Mouse (Mus musculus): Measurements from ENCODE around the gene Dock6.

Dock6 gene

DNA sequence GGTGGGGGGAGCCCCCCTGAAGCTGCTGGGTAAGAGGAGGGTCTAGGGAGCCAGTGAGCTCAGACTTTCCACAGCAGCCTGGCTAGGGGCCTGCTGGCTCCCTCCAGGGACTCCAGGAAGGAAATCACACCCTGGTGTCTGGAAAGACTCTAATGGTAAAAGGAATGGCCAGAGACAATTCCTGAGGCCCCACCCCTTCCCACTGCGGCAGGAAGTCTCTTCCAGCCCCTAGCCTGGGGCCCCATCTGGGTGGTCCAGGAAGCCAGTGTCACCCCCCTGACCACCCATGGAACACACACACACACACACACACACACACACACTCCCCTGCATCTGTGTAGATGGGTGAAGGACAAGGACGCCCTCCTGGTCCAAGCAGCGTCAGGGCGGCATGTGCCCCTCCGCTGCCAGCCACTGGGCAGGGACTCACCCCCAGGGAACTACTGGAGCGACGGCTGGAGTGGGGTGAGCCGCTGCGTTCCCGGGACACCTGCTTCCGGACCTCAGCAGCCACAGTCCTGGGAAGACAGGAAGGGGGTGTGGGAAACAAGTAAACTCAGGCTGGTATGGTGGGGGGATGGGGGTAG lies 5.6 kb downstream of the Dock6 start:
- DNase-seq (ENCODE audit: inconsistent ontology term): no peak

DNA sequence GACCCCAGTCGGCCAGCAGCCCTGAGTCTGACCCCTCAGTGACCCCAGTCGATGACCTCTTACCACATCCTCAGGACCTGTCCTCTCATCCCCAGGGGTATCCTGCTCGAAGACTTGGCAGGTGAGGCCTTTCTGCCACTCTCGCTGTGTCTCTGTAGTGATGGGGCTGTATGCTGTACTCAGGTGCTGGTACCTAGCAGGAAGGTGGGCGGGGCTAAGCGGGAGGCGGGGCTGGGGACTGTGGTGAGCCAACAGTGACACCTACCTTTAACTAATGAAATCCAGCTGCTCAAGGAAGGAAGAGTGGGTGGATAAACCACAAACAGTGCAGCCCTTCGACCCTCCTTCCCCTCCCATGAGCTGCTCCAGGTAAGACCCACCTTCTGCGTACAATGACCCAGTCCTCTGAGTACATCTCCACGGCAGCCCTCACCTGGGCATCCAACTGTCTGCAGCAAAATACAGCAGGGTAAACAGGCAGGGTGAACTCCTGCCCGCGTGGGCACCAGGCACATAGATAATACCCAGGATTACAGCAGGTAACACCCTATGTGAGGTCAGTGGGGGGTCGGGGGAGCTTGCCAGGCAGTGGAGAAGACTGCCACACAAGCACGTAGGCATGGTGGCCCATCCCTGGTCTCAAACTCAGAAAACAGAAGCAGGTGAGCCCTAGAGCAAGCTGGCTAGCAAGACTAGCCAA lies 6.9 kb downstream of the Dock6 start:
- DNase-seq (ENCODE audit: inconsistent ontology term): no peak

DNA sequence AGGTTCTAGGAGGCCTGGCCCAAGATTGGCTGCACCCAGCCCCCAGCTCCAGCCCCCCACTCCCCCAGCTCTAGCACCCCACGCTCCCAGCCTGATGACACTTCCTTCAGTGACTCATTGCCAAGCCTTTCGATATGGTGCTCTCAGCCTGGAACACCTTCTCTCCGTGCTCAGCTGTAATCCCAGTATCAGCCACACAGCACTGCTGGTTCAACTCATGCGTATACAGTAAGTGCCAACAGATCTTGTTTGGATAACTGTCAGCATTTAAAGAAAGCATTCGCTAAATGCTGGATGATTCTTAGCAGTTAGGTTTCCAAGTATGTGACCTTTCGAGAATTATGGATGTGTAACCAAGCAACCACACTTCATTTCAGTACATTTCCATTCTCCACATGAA lies 9.3 kb downstream of the Dock6 start:
- no peak for DNase-seq (ENCODE audit: inconsistent ontology term)

DNA sequence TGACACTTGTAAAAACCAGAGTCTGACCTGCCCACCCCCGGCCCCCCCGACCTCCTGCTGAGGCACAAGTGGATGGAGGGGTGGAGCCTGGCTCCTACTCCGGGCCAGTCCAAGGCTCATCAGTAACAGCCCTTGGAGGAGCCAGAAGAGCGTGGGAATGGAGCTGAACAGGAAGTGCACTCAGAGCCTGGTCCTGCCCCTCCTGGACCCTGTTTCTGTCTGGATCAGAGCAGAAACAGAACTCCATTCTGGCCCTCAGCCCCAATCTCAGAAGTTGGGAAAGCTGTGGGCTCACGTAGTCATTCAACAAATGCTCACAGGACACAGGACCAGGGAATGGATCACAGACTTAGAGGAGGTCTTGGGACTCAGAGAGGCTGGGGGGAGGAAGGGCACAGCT lies 10.0 kb downstream of the Dock6 start:
- DNase-seq (ENCODE audit: inconsistent ontology term): no peak

DNA sequence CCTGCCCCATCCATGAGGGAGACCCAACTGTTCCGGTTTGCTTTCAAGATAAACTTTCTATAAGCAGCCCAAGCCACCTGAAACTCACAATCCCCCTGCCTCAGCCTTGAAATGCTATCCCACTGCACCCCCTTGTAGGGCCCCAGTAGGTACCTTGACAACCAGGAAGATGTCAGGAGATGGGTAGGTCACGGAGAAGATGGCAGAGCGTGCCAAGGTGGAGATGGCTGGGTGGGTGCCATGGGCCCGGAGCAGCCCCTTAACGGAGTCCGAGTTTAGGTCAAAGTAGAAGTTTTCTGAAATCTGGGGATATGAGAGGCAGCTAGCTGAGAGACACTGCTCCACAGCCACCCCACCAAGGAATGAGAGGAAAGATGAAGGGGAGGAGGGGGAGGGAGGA lies 11.1 kb downstream of the Dock6 start:
- DNase-seq (ENCODE audit: inconsistent ontology term): no peak

DNA sequence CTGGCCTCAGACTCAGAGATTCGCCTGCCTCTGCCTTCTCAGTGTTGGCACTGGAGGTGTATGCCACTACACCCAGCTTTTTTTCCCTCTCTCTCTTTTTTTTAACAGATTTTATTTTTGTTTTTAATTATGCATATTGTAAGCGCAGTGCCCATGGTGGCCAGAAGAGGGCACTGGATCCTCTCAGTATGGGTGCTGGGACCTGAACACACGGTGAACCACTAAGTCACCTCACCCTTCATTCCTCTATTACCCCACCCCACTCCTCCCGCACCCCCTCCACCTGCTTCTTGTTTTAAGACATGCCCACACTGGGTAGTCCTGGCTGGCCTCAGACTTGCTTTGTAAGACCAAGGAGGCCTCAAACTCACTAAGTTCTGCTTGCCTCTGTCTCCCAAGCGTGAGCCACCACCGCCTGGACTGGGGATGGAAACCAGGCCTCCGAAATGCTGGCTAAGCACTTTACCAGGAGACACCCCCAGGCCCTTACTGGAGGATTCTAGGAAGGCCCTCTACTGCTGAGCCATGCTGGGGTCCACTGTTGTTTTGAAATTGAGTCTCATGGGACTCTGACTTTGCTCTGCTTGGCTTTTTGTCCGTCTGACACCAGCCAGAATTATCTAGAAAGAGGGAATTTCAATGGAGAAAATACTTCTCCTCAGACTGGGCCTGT lies 12.2 kb downstream of the Dock6 start:
- peak; percentile 27 for DNase-seq (ENCODE audit: inconsistent ontology term)

DNA sequence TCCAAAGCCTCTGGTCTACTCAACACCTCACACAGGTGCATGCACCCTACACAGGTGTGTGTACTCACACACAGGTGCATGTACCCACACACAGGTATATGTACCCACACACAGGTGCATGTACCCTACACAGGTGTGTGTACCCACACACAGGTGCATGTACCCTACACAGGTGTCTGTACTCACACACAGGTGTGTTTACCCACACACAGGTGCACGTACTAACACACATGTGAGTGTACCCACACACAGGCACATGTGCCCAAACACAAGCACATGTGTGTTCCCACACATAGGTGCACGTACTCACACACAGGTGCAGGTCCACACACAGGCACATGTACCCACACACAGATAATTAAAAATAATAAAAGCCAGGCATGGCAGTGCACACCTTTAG lies 14.7 kb downstream of the Dock6 start:
- DNase-seq (ENCODE audit: inconsistent ontology term): no peak

DNA sequence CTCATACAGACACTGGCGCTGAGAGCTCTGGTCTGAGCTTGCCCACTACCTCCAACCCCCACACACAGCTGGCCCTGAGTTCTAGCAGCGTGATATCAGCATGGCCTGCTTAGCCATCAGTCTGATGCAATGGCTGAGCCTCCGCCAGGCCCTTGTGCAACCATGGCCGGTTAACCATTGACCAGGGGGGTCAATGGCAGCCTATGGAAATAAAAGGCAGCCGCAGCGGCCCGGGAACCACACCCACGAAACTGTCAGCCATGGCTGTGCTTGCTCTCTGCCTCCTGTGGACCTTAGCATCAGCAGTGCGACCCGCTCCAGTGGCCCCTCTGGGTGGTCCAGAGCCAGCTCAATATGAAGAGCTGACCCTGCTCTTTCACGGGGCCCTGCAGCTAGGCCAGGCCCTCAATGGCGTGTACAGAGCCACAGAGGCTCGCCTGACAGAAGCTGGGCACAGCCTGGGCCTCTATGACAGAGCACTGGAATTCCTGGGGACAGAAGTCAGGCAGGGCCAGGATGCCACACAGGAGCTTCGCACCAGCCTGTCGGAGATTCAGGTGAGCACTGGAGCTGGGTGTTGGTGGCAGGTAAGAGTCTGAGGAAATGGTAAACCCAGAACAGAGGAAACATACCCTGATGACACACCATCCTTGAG lies 17.1 kb downstream of the Dock6 start, which contains the start of gene Angptl8:
TSS of gene Angptl8 (plus strand) at position 253 of the 655 bp plus-strand sequence.
- DNase-seq (ENCODE audit: inconsistent ontology term): no peak

DNA sequence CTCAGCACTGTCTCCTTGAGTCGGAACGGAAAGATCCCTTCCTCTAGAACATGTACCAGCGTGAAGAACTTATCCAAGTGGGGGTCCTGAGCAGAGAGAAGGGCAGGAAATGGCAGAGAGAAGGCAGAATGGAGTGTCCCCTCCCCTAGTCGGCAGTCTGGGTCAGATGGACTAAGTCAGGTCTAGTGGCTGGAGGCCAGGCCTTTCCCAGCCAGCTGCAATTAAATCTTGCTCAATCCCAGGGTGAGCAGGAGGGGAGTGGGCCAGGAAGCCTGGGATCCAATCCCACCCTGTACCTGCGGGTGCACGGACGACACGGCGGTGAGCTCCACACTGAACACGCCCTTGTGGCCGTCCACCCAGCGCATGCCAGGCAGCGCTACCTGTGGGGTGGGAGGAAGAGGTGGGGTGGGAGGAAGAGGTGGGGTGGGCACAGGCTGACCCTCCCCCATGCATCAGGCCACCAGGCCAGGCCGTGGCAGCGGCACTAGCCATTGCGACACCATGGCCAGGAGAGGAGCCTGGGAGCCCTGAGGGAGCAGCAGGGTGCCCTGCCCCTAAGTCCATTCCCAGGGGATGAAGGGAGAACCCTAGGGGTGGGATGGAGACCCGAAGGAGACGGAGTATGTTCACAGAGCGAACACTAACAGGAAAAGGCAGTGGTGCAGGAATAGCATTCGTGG lies 20.7 kb downstream of the Dock6 start:
- DNase-seq (ENCODE audit: inconsistent ontology term): no peak

DNA sequence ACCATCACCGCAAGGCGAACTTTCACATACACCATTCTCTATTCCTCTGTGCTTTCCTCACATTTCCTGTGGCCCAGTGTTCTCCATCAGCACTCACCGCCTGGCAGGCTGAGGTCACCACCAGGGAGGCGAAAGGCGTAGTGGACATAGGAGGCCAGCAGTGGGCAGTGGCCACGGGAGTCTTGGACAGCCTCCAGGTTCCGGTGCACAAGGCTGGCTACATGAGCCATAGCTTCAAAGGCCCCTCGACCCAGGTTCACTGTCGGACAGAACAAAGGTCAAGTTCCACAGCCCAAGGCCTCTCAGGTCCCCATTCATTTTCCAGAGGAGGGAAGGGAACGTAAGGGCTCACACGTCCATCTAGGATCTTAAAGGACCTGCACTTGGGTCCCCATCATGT lies 21.5 kb downstream of the Dock6 start:
- no peak for DNase-seq (ENCODE audit: inconsistent ontology term)

DNA sequence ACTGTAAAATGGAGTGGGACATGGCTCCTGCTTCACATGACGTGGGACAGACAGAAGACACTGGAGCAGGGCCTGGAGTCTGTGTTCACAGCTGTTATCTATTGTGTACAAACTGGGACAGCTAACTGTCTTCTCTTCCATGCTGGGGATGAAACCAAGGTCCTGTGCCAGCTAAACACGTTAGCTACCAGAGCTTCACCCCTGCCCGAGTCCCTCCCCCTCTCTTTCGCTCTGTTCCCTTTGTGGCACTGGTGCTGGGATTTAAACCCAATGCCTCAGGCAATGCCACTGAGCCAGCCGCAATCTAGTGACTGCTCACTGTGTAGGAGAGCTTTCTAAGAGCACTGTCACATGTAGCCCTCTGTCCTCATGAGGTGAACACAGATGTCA lies 22.0 kb downstream of the Dock6 start:
- no peak for DNase-seq (ENCODE audit: inconsistent ontology term)

DNA sequence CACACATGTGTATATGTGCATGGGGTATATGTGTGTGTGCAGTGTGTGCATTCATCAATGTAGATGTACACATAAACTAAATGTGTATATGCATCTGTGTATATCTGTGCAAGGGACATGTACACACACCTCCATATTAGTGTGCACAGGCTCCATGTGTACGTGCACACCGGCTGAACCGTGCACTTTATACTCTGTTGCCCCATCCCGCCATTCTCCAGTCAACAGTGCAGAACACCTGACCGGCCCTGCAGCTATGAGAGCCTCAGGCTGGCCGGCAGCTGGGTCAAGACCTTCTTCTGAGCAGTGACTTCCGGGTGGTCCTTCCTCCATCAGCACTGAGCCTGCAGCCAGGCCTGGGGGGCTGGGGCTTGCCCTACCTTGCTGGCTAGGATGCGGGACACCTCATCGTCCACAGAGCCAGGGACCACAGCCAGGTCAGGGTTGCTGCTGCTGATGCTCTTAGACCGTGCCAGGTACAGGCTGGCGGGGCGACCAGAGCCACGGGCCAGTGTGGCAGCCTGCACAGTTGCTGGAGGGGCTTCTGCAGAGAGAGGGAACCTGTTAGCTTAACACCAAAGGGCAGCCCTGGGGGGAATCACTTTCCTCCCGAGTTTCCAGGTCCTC lies 22.5 kb downstream of the Dock6 start:
- DNase-seq (ENCODE audit: inconsistent ontology term): no peak

DNA sequence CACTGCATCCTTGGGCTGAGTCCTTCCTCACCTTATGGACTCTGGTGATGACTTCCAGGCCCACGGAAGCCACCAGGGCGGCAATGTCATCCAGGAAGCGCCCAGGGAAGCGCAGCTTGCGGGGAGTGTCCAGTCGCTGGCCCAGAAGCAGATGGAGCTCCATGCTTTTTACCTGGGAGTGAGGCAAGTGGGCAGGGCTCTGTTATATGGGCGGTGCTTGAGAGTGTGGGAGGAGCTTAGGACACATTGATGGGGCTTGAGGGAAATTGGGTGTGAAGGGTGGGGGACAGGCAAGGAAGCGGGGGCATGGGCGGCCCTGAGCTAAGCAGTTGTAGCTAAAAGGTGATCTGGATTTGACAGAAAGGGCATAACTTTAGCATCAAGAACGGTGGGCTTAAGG lies 28.1 kb downstream of the Dock6 start:
- no peak for DNase-seq (ENCODE audit: inconsistent ontology term)

DNA sequence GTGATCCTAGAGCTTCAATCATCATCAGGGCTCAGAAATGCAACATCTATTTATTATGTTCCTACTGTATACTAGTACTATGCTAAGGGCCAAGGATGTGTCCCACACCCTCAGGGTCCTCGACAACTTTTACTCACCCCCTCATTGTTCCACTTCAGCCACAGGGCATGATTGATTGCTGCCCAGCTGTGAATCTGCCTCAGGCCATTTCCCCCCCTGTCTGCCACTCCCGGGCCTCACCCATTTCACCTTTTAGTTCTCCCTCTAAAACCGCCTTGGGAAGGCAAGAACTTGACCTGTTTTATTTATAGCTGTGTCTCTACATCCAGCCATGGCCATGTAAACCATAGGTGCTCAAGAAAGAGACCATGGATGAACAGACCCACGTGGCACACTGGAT lies 28.5 kb downstream of the Dock6 start:
- DNase-seq (ENCODE audit: inconsistent ontology term): no peak

DNA sequence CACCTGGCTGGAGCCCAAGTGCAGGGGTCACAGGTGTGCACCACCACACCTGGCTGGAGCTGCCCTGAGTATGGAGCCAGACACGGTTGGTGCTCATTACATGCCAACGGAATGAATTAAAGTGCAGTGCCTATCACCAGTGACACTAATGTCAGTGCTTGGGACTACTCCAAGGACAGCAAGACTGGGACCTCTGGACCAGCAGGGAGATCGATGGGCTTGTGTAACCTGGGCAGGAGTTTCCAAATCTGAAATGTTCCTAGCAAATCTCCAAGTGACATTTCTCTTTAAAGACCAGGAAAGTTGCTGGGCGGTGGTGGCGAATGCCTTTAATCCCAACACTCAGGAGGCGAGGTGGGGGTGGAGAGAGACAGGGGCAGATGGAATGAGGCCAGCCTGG lies 29.7 kb downstream of the Dock6 start:
- no peak for DNase-seq (ENCODE audit: inconsistent ontology term)

DNA sequence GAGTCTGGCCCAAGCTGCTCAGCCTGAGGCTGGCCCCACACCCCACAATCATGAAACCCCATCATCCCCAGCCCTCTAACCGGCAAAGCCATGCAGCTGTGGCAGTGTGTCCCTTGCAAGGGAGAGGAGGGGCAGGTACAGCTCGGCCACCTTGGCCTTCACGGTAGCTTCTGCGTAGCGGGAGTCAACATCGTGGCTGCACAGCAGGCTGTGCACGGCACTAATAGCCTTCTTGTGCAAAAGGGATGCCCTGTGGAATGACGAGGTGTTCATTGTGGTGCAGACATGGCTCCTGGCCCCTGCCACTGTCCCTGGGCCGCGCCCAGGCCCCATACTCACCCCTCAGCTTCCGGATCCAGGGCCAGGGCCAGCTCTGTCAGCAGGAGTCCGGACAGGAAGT lies 32.3 kb downstream of the Dock6 start:
- no peak for DNase-seq (ENCODE audit: inconsistent ontology term)

DNA sequence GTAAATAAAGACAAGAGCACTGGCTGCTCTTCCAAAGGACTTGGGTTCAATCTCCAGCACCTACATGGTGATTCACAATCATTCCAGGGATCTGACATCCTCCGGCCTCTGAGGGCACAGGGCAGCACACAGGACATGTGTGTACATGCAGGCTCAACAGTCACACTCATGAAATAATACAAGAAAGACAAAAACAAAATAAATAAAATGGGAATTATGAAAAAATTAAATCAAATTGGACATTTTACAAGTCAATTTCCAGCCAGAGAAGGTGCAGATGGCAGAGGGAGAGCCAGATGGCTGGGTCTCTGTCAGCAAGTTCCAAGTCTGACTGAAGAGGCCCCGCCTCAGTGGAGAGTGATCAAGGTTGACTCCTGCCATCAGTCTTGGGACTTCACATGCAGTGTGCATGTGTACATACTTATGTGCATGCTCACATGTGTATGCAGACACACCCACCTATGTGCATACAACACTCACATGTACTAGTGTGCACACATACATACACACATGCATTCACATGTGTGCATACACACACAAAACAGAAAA lies 33.2 kb downstream of the Dock6 start:
- no peak for DNase-seq (ENCODE audit: inconsistent ontology term)

DNA sequence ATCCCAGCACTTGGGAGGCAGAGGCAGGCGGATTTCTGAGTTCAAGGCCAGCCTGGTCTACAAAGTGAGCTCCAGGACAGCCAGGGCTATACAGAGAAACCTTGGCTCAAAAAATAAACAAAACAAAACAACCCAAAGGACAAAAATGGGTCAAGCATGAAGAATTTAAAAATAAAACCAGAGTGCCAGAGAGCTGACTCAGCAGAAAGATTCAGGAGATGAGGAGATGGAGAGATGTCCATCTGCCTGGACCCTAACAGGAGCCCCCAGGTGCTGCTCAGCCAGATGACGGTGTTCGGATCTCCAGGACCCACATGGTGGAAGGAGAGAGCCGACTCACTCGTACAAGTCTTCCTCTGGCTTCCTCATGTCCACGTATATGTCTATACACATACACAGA lies 33.9 kb downstream of the Dock6 start:
- no peak for DNase-seq (ENCODE audit: inconsistent ontology term)

DNA sequence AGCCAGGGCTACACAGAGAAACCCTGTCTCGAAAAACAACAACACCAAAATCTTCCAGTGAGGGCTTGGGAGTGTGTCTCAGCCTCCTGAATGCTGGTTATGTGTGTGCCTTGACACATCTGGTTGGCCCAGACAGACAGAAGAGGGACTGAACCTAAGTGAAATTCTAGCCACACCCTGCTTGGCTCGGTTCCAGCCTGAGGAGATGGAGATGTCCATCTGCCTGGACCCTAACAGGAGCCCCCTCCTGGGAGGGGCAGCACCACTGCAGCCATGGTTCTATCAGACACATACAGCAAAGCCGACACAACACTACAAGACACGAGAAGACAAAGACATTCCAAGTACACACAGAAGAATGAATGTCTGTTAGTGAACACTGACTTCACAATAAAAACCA lies 34.3 kb downstream of the Dock6 start:
- DNase-seq (ENCODE audit: inconsistent ontology term): no peak

DNA sequence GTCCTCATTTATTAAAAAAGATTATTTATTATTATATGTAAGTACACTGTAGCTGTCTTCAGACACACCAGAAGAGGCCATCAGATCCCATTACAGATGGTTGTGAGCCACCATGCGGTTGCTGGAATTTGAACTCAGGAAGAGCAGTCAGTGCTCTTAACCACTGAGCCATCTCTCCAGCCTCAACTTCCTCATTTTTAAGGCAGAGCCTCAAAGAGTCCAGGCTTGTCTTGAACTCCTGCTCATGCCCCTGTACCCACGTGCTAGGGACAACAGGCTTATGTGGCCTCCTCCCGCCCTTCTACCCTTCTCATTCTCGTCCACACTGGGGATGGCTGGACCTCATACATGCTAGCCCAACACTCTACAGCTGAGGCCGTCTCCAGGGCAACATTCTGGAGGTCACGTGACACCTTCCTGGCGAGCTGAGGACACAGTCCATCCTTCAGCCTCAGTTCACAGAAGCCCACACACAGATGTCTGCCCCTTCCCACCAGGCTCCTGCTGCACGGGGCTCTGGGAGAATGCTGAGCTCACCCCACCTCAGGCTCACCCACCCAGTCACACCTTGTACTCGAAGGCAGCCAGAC lies 35.6 kb downstream of the Dock6 start:
- no peak for DNase-seq (ENCODE audit: inconsistent ontology term)

DNA sequence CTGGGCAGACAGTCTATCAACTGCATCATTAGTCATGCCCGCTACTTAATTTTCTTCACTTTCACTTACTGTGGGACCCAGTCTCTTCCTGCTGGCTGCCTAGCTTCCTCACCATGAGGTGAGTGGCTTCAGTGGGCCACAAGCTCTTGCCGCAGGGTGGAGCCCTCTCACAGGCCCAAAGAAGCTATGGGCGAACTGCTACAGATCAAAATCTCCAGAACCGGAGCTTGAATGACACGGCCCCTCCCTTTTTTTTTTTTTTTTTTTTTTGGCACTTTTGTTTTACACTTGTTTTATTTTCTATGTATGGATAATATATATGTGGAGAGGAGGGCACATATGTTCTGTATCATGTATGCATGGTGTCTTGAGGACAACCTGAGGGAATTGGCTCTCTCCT lies 41.3 kb downstream of the Dock6 start:
- no peak for DNase-seq (ENCODE audit: inconsistent ontology term)

Data from Muller cell, postnatal 12 days (primary cell).